Mouse (Mus musculus) T-cell, adult 2 months (primary cell): ENCODE results near the gene Ikbke.

ENCODE experiments used
- DNase-seq: peaks from one replicate; pipeline ENCODE4 v3.0.0; 2022; ENCODE audit warnings: low spot score

Ikbke gene

GRCm38 (mm10) chr1:131239576-131240193, 39.7 kb downstream of the Ikbke start:
- no peak for DNase-seq

- DNase-seq = no peak
Observed at GRCm38 (mm10) chr1:131238931-131239381, 40.5 kb downstream of the Ikbke start.

DNA sequence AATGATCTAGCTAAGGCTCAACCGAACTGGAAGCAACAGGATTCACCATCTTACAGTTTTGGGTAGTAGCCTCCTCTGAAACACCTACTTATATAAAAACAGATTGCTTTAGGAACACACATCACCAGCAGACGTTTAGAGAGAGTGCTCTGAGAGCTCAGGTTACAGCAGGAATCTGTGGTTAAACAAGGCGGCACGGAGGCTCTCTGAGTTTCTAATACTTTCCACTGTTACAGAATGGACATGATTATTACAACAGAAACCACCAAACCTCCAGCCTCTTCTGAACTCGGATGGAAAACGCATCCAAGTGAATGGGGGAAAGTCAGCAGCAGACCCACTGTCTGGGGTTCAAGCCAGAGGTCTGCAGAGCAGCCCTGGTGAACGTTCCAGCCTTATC, 43.3 kb downstream of the Ikbke start:
- no peak for DNase-seq

GRCm38 (mm10) chr1:131233527-131233926, 45.9 kb downstream of the Ikbke start:
- no peak for DNase-seq

DNA sequence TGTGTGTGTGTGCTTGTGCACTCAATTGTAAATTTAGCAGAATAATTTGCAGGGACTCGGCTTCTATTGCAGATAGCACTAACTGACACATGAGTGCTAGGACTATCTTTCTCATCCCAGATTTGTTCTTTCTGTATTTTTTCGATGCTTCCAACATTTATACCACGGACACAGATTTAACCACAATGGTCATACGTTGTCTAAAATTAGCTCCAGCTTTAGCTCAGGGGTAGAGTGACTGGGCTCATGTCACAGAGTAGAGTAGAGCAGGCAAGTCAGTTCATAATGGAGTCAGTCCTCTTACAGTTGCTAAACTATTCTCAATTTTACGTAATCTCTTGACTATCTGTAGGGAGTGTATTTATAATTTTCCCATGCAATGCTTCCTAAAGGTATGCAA, 50.7 kb downstream of the Ikbke start:
- DNase-seq = no peak

- no peak for DNase-seq
Observed at GRCm38 (mm10) chr1:131228225-131228624, 51.2 kb downstream of the Ikbke start.

- DNase-seq = no peak
Observed at GRCm38 (mm10) chr1:131224848-131225471, 54.4 kb downstream of the Ikbke start.

DNA sequence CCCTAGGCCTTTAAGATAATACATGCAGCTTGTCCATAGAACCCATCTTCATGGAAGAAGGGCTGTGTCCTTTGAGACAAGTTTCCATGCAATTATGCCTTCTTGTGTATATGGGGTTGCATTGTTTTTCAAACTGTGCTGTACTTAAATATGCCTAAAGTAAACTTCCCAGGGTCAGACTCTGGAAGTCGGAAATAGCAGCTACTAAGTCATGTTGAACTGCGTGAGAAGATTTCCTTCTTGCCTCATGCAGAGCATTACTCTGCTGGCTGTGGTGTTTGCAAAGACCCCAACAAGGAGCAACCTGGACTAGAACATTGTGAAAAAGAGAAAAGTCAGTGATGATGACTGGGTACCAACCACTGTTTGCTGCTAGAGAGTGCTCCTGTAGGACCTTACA, 56.1 kb downstream of the Ikbke start:
- DNase-seq = no peak

- no peak for DNase-seq
Observed at GRCm38 (mm10) chr1:131221822-131222590, 57.4 kb downstream of the Ikbke start.

- DNase-seq = no peak
Observed at GRCm38 (mm10) chr1:131218933-131219332, 60.5 kb downstream of the Ikbke start.

DNA sequence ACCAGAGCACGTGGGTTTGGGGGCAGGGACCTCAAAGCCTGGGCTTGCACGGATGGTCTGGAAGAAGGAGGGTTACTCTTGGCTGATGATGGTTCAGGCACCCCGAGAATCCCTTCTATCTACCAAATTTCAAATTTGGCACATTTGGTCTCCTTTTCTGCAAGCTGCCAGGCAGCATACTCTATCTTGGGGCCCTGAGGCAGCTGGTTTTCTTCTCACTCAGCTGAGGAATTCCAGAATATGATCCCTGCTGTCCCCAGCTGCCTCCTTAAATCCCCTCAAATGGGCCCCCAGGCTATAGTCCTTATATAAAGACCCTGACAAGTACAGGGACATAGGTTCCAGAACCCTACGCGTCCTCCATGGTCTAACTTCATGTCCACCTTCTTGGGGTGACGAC, 66.0 kb downstream of the Ikbke start:
- no peak for DNase-seq

GRCm38 (mm10) chr1:131212956-131213355, 66.5 kb downstream of the Ikbke start:
- DNase-seq = no peak

GRCm38 (mm10) chr1:131211655-131212054, 67.8 kb downstream of the Ikbke start:
- no peak for DNase-seq

- DNase-seq = no peak
Observed at GRCm38 (mm10) chr1:131209971-131210426, 69.4 kb downstream of the Ikbke start.

DNA sequence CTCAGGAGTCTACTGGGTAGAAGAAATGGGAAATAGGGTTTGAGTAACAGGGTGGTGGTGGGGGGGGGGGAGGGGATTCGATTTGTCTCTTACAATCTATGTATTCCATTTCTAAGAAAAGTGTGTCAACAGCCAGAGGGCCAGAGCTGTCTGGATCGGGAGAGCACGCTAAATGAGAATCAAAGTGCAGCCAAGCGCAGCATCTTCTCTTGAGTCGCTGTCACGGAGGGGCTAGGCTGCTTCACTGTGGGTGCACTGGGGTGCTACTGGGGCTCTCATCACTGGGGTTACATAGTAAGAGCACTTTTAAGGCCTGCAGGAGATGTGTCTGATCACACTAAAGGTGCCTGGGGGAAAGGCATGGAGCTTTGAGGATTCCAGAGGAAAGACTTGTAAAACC, 70.6 kb downstream of the Ikbke start:
- no peak for DNase-seq

DNA sequence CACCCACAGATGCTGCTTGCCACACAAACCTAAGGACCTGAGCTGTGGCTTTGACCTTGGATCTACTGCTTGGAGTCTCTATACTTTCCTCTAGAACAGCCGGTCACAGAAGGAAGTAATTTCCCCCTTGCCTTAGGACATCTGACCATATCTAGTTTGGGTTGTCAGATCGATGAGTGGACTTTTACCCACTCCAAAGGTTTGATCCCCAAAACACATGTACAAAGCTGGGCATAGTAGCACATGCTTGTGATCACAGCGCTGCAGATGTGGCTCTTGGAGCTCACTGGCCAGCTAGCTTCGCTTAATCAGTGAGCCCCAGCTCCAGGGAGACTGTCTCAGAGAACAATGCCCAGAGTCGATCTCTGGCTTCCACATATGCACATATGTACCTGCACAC, 71.3 kb downstream of the Ikbke start:
- DNase-seq = no peak

DNA sequence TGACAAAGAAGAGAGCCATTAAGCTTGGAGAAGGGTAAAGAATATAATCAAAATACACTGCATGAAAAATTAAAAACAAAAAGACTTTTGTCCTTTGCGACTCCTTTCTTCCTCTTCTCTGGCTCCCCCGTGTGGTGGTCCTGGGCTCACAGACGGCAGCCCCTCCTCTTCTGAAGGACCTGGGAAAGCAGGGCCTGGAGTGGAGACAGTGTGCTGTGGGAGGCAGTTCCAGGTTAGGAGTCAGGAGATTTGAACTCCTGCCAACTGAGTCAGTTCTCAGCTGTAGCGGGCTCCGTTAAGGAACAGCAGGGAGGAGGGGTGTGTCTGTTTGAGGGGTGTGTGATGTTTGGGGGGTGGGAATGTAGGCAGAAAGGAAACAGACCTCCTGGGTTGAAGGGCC, 71.9 kb downstream of the Ikbke start:
- peak; percentile 81 for DNase-seq

- DNase-seq = no peak
Observed at GRCm38 (mm10) chr1:131206342-131206741, 73.1 kb downstream of the Ikbke start.

DNA sequence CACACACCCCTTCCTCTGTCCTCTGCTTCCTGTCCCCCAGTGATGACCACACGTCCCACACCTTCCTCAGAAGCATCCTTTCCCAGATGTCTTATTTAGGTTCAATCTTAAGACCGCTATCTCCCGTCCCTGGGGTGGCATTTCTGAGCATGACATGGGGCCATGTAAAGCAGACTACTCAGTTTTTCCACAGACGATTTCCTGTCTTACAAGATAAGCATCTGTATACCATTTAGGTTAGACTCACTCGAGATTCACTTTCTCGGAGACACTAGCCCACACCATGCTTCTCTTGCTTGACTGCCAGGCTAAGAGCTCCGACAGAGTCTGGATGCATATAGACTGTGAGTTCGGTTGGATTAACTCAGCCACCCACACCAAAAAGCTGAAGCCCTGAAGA, 74.9 kb downstream of the Ikbke start:
- peak; percentile 78 for DNase-seq
